Mouse (Mus musculus) hematopoietic stem cell, adult 5-6 weeks (primary cell): Measurements from ENCODE around the gene Tnnt1. TPM values are rescaled to one million over a fixed set of nuclear protein-coding genes. Genes with fewer than 3 reads are reported as not detected.

ENCODE experiments used
- ATAC-seq, 2 experiments: fragments of 125-278 bp in 1 of 2; replicated peaks in 1 of 2; 2 replicates each; pipeline ENCODE4 v1.8.0; 2016 to 2017; ENCODE audit warnings: inconsistent platforms in 2 of 2, mild to moderate bottlenecking in 2 of 2, moderate number of reproducible peaks in 2 of 2, low read depth in 1 of 2, moderate TSS enrichment in 1 of 2; ENCODE audit not compliant: low FRiP score in 2 of 2, poor library complexity in 2 of 2, severe bottlenecking in 2 of 2, insufficient read depth in 1 of 2, low TSS enrichment in 1 of 2
- total RNA-seq: library from RNA; stranded (forward); fragments of 172-1452, 232-1000 nt; gene quantifications from 2 replicates; pipeline ENCODE4 v1.2.3, GENCODE M21; 2017

The Tnnt1 gene
- total RNA-seq, 1 experiment from 2014 or later: 8.2 TPM

DNA sequence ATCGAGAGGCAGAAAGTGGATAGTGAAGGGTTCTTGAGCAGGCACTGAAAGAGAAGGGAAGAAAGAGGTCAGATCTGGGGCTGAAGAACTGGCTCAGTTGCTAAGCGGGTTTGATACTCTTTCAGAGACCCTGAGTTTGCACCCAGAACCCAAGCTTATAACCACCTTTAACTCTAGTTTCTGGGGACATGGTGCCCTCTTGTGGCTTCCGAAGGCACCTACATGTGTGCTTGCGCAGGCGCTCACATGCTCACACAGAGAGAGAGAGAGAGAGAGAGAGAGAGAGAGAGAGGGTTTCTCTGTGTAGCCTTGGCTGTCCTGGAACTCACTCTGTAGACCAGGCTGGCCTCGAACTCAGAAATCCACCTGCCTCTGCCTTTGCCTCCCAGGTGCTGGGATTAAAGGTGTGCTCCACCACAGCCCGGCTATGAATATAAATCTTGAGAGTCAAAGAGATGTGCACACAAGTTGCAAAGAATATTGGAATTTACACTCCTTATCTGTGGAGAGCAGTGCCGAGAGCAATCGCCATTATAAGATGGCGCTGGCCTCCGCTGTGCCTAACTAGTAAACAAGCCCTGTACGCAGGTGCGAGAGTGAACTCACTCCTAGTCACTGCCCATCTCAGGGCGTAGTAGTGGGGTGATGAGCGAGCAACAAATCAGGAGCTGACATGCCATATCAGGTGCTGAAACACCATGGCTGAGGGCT is 8.2 kb upstream of the Tnnt1 start, which contains the start of gene Tnni3:
Gene Tnni3 (minus strand): TSS at position 18 of the 711 bp plus-strand sequence.
- ATAC-seq: peak; percentile 28 to 41; a peak in 1 of 4 replicates

DNA sequence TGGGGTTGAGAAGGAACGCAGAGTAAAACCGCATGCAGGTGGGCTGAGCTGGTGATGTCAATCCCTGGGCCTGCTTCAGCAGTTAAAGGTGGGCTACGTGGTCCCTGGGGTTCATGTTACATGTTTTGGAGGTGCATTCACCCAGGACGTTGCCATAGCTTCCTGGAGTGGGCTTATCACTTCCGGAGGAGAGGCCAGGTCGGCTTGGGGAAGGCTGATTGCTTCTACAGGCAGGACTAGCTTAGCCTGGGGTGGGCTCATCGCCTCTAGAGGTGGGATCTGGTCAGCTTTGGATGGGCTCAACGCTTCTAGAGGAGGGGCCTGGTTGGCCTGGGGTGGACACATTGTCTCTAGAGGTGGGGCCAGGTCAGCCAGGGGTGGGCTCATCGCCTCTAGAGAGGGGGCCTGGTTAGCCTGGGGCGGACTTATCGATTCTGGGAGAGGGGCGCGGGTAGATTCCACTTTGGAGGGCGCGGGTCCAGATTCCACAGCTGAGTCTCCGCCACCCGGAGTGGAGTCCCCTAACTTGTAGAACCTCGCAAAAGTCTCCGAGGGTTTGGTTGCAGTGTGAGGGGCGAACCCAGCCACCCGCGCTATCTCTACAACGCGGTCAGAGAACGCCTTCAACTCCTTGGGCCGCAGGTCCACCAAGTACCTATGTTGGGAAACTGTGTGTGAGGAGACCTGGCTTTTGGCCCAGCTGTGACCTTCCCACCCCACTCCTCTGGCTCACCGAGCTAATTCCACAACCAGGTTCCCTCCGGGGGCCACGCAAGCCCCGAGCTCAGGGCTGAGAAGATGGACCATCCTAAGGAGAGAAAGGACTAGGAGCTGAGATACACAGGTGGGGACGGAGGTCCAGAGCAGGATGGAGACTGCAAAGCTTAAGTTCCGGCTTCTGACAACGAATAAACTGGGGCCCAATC is 7.3 kb upstream of the Tnnt1 start:
- ATAC-seq: no peak

DNA sequence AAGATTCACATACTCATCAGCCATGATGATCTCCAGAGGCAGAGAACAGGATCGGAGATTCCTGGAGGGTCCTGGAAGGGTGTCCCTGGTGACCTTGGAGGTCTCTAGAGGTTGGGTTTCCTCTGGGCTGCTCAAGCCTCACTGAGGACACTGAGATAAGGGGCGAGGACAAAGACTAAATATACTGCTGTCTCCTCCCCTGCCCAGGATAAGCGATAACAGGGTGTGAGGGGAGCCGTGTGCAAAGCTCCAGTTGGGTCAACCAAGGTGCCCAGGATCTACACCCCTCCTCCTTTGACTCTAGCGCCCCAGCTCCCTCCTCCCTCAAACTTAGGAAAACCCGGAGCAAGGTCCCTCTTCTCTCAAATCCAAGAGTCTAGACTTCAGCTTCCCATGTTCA is 6.1 kb upstream of the Tnnt1 start:
- no peak for ATAC-seq

DNA sequence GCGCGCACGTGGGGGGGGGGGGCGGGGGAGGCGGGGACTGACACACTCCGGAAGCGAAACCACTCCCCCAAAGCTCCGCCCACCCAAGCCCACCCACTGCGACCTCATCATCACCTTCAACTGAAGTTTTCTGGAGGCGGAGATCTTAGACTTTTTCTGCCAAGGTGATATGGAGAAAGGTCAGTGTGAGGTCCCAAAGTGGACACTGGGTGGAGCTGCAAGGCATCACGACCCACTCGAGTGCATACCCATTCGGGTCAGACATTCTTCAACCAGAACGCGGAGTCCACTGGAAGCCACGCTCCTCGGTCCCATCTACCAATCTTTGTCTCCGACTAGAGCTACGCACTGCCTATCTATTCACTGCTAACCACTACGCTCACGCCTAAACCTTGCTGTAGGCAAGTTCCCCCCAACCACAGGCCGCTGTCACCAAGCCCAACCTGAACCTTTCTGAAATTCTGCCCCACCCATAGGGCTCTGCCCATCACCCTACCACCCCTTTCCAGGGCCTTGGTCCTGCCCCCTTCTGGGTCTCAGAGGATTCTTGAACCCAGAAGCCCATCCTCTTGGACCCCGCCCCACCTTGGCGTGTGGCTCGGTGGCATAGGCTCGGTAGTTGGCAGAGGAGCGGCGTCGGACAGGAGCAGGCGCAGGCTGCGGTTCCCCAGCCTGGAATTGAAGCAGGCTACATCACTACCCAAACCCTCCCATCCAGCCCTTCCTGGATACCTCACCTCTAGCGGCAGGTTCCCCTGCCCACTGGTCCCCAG is 5.2 kb upstream of the Tnnt1 start:
- no peak for ATAC-seq

DNA sequence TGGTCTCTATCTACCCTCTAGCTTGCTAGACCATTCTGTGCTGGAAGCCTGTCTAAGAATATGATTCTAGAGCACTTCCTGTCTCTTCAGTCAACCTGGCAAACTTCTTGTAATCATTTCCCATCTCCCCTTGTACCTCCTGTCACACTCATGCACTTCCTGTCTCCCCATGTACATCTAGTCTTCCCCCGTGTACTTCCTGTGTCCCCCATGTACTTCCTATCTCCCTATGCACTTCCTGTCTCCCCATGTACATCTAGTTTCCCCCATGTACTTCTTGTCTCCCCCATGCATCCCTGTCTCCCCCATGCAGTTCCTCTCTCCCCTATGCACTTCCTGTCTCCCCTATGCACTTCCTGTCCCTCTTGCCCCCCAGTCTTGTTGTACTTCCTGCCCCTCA is 2.3 kb upstream of the Tnnt1 start:
- no peak for ATAC-seq

DNA sequence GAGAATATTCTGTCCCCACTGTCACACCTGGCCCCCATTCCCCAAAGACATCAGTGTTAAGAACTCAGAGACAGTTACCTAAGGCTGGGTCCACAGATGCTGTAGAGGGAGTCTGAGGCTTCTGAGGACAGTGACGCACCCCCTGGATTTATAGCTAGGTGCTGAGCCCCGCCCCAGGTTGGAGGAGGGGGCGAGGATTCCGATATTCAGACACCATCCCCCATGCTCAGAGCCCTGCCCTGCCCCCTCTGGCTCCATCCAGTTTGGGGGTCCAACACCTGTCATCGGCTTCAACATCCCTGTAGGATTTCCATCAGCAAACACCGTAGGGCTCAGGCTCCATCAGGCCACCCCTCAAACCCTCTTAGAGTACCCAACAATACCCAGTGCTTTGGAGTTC is 329 bp downstream of the Tnnt1 start:
- no peak for ATAC-seq

DNA sequence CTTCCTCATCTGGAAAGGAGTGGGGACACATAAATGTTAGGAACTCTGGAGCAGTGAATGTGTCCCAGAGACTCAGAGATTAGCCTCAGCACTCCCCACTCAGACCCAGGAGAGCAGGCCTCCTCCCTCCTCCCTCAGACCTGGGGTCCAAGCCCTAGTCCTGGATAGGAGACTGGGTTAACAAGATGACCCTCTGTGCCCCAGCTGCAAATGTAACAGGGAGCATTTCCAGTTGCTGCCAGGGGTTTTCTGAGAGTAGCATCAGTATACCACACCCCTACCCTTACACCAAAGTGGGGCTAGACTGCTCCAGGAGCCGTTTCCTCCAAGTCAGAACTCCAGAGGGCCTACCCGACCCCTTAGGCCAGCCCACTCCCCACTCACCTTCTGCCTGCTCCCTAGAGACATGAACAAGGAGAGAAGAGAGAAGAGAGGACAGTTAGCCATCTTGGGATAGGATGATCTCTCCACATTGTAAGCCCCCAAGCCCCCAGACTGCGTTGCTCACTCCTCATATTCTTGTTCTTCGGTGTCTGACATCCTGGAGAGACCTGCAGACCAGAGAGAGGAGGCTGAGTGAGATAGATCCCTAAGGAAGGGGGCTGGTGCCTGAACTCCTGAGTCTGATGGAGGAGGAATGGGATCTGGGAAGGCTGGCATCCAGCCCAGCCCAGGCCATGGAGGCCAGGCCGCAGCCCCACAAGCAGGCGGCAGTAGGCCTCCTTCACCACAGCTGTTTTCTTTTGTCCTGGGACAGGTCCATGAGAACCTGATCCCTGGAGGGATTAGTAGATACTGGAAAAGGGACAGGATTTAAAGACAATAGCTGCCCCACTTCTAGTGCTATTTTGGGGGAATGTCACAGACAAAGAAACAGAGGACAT is 2.1 kb downstream of the Tnnt1 start:
- no peak for ATAC-seq

DNA sequence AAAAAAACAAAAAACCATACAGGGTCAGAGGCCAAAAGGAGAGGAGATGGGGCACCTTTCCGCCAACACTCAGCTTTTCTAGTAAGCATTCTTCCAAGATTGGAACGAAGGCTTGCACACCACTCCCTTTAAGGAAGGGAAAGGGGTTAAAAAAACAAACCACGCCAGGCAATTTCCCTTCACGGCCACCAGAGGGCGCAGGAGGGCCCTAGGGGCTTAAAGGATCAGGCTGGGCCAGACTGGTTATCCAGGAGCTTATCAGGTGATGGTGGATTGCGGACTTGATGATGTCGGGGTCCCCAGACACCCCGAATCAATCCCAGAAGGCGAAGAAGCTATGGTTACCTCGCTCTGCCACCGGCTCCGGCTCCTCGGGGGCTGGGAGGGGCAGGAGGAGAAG is 2.9 kb downstream of the Tnnt1 start:
- peak; percentile 58 to 62; a peak in 2 of 4 replicates for ATAC-seq

DNA sequence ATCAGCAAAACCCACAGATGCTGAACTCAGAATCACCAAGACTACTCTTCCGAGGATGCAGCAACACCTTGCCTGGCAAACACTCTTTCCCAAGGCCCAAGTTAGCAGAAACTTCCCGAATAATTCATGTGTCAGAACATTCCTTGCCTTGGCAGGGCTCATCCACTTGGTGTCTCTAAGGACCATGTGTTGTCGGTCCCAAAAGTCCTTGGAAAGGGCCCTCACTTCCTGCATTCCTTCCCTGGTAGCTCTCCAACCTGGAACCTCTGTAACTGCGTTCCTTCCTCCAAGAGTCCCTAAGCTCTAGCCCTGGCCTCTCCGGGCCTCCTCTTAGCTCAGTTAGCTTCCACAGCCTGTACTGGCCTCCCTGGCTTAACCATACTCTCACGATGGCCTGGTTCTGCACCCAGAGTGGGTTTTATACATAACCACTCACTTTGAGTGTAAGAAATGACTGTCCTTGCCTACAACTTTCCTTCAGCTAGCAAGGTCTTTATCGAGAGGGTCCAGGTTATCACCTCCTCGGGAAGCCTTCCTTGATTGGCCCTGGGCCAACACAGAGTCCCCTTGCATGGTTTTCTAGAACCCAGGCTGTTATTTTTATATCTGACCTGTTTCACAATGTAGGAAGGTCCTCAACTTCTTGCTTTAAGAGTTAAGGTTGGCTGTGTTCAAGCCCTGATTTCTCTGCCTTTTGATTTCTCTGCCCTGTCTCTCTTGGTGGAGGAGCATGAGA is 4.5 kb downstream of the Tnnt1 start:
- no peak for ATAC-seq

DNA sequence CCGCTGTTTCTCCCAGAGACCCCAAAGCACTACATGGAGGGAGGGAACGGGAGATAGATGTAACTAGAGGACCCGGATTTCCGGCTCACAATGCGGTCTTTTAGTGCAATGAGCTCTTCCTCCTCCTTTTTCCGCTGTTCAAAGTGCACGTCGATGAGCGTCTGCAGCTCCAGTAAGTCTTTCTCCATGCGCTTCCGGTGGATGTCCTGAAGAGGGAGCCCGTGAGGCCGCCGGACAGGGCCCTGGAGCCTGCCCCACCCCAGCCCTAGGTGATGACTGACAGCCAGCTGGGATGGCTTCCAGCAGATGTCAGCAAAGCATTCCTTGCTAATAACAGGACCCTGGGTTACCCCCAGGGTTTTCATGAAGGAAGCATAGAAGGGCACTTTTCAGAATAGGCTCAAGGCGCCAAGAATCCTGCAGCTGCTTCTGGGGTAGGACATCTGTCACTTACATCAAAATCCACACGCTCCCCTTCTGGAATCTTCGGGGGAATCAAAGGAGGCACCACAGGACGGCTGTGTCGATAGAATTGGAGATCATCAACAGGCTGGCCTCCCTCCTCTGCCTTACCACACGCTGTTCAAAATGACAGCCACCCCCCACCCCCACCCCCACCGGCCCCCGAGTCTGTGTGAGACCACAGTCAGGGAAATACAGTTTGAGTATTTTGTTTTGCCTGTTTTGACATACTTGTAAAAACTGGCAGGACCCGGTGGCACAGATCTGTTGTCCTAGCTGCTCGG is 6.1 kb downstream of the Tnnt1 start:
- peak; percentile 84 to 86 for ATAC-seq

DNA sequence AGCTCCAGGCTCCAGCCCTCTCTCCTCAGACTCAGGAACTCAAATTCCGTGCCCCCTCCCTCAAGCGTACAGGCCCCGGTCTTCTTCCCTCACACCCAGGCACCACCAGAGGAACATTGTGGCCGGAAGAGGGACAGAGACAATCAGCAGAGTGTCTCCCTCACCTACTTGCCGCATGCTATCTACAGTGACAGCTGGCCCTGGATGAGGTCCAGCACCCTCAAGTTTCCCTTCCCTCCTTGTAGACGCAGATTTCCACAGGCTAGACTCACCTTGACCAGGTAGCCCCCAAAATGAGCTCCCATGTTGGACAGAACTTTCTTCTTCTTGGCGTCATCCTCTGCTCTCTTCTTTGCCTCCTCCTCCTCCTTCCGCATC is 7.5 kb downstream of the Tnnt1 start:
- no peak for ATAC-seq

DNA sequence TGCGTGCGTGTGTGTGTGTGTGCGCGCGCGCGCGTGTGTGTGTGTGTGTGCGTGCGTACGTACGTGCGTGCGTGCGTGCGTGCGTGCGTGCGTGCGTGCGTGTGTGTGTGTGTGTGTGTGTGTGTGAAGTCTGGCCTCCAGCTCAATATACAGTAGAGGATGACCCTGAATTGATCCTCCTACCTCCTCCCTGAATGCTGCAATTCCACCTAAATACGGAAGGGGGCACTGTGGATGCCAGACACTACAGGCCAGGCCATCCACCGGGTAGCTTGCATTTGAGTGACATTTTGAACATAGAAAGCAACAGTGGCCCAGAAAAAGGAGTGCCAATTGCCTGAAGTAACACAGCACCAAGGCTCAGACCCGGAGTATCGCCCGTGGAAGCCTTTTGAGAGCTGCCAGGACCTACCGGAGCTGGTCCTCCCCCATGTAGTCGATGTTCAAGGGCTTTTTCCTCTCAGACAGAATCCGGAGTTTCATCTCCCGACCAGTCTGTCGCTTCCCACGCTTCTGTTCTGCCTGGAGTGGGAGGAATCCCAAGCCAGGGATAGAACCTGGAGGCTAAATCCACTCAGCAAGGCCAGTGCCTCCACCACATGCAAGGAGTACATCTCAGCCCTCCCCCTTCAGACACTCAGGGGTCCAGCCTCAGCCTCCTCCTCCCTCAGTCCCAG is 8.0 kb downstream of the Tnnt1 start:
- no peak for ATAC-seq

DNA sequence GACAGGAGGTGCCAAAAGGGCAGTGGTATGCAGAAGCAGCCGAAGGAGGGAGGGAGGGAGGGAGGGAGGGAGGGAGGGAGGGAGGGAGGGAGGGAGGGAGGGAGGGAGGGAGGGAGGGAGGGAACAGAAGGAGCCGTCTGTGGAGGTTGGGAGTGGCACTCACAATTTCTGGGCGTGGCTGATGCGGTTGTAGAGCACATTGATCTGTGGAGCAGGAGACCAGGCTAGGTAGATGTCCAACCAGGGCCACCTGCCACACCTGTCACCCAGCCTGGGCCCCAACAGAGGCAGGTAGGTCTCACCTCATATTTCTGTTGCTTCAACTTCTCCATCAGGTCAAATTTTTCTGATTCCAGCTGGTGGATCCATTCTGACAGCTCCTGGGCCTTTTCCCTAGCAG is 9.0 kb downstream of the Tnnt1 start:
- ATAC-seq: no peak

DNA sequence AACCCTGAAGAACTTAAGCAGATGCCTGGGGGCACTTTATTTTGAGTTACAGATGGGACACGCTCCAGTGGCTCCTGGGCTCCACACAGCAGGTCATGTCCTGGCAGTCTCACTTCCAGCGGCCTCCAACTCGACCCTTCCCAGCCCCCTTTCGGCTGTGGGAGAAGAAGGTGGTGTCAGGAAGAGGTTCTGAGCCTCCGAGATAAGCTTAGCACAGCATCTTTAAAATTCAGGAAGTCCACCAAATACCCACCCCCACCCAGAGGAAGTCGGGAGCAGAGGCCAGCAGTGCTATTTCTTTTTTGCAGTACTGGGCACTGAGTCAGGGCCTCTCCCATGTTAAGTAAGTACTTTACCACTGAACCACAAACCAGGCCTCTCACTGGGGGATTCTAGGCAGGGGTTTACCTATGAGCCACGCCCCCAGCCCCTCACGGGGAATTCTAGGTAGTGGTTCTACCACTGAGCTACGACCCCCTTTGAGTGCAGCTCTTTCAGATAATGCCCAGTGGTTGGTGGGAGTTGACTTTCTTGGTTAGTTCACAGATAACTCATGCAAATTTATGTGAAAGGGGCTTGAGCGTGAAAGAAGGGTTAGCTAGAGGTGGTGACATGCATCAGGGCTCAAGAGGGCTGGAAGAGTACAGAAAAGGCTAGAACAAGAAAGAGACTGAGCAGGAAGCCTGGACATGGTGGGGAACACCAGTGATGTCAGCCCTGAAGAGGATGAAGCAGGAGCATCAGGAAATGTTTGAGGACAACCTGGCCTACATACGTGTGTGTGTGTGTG is 11.3 kb downstream of the Tnnt1 start:
- ATAC-seq: peak; percentile 33 to 51; a peak in 2 of 4 replicates
